Mouse (Mus musculus) testis, adult 2 months (tissue): ENCODE measurements around the gene Kat6b.

Experiments used
- CTCF ChIP-seq: fragments of 200-500 bp; IDR thresholded peaks from 2 replicates; pipeline ENCODE4 v1.5.1; 2012; ENCODE audit warnings: low read depth, mild to moderate bottlenecking, inconsistent platforms, low read length, moderate library complexity; ENCODE audit not compliant: control insufficient read depth, insufficient read depth, insufficient replicate concordance
- POLR2A ChIP-seq: fragments of 200-500 bp; IDR thresholded peaks from 2 replicates; pipeline ENCODE4 v1.6.1; 2012; ENCODE audit warnings: low read depth, mild to moderate bottlenecking, inconsistent platforms, low read length, moderate library complexity; ENCODE audit not compliant: control insufficient read depth

- TF ChIP-seq CTCF = no peak
- no peak for TF ChIP-seq POLR2A
Observed at GRCm38 (mm10) chr14:21682681-21683129, 201.5 kb downstream of the Kat6b start.
